Mouse (Mus musculus): Measurements from ENCODE around the gene Bbs4.
"Not testable (repeated sequence)": the region's sequence is repeated elsewhere in the genome, so short reads cannot be mapped to it uniquely, and the experiment has no call there.

The Bbs4 gene

GRCm38 (mm10) chr9:59353253-59353639 lies at the start of gene Bbs4:
Bbs4 (minus strand) TSS chr9:59353508.
- DNase-seq: peak; percentile 96

DNA sequence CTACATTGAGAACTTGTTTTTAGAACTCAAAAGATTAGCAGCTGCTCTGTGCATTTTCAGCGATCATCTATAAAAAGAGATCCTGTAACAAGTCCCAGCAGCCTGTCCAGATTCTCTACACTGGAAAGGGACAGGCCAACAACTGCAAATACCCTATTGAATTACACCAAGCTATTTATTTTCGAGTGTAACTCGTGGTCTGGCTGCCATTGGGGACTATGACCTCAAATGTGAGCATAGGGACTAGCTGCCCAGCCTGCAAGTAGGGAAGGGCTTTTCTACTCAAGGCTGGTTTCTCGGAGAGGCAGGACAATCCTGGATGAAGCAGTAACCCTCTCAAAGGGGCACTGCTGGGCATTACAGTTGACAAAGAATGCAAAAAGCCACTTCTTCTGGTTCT lies 35.8 kb upstream of the Bbs4 start:
- DNase-seq: no peak

DNA sequence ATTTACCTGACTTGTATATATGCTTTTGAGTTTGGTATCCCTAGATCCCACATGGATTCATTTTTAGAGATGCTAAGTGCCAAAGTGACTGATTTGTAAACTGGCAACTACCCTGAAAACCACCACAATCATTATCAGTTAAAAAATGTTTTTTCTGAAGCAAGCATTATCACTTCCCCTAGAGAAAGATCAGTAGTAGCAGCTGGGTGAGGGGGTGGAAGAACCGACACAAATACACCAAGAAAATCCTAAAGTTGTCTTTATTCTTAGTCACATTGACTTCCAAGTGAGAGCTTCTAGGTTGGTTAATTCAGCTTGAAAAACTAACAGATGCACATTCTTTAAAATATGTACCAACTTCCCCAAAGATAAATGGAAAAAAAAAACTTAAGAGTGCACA lies 35.0 kb upstream of the Bbs4 start:
- DNase-seq: no peak

GRCm38 (mm10) chr9:59387461-59387860 lies 34.2 kb upstream of the Bbs4 start:
- no peak for DNase-seq

DNA sequence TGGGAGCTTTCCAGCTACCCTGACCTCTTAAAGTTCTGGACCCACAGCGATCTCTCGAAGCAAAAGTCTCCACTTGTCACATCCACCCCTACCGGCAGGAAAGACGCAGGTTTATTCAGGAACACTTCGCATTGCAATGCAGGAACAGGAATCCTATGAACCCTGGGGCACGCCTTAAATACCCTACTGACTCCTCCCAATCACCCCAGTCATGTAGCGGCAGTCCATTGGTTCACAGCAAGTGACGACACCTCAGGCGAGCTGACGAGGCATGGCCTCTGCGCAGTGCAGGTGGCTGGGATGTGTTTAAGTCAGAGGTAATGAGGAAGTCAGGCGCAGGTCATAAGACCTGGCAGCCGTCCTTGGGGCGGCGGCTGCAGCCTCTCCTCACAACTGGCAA lies 22.3 kb upstream of the Bbs4 start:
- no peak for DNase-seq

DNA sequence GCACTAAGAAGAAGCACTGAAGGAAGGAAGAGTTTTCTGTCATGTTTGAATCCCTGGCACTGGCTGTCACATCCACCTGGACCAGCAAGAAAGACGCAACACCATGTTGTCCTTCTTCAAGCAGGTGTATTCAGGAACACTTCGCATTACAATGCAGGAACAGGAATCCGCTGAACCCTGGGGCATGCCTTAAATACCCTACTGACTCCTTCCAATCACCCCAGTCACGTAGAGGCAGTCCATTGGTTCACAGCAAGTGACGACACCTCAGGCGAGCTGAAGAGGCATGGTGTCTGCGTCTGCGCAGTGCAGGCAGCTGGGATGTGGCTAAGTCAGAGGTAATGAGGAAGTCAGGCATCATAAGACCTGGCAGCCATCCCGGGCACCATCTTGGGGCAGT lies 16.3 kb upstream of the Bbs4 start:
- no peak for DNase-seq

DNA sequence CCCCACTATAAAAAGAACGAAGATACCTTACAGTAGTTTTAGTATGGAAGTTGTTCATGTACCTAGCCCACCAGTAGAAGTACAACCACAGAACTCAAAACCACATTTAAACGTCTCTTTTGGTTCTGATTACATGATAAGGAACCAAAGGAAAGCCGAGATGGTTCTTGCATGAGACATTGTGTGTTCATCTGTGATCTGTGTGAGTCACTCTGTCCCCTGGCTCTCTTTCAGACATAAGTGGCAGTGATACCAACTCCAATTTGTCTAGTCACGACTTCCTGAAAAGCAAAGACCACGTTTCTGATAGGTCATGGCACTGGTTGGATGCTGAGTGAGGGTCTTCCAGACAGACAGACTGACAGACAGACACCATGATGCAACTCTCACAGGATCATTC lies 15.9 kb upstream of the Bbs4 start:
- no peak for DNase-seq

GRCm38 (mm10) chr9:59360487-59360886 lies 7.2 kb upstream of the Bbs4 start:
- not testable (repeated sequence) for DNase-seq

GRCm38 (mm10) chr9:59358041-59358440 lies 4.7 kb upstream of the Bbs4 start:
- DNase-seq: not testable (repeated sequence)

GRCm38 (mm10) chr9:59352586-59353252 lies 589 bp downstream of the Bbs4 start:
- no peak for DNase-seq

GRCm38 (mm10) chr9:59346176-59346575 lies 7.1 kb downstream of the Bbs4 start:
- no peak for DNase-seq

DNA sequence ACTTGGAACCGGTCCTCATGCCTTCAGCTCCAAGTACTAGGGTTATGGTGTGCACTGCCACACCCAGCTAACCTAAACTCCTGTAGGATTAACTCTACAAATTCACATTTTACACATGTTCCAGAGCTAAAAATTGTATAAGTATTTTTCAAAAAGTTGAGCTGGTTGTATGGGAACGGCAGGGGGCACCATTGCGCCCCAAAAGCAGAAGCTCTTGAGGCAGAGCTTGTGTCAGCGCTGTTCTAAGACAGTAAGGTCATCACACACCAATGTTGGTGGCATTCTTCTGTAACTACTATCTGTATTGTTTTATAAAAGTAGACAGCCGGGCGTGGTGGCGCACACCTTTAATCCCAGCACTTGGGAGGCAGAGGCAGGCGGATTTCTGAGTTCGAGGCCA lies 13.3 kb downstream of the Bbs4 start:
- peak; percentile 8 for DNase-seq

DNA sequence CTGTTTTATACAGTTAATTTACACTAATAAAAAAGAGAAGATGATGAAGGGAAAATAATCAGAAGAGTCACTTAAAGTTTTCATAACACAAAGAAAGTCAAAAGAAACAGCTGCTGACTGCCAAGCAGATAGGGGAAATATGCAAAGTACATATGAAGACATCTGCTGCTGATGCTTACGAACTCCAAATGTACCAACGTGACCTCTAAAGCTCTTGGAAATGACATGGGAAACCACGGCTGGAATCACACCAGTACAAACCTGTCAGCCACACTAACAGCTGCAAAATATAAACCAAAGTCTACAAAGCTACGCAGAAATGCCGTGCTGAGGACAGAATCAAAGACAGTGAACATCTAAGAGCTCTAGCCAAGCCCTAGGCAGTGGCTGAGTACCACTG lies 14.2 kb downstream of the Bbs4 start:
- DNase-seq: no peak

GRCm38 (mm10) chr9:59338411-59338810 lies 14.9 kb downstream of the Bbs4 start:
- no peak for DNase-seq

- DNase-seq: no peak
These were observed 15.4 kb downstream of the Bbs4 start for GRCm38 (mm10) chr9:59337889-59338288.

DNA sequence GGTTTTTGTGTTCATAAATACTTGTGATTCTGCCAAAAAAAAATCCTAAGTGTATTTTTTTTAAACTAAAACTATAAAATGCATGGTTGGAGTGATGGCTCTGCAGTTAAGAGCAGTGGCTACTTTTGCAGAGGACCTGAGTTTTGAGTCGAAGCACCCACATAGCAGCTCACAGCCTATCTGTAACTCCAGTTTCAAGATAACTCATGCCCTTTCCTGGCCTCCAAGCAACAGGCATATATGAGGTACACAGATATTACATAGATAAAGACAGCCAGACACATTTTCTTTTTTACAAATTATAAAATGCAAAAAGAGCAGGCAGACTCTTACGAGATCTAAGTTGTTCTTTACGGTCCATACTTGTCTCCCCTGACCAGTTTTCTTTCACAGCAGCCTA lies 16.8 kb downstream of the Bbs4 start:
- no peak for DNase-seq

DNA sequence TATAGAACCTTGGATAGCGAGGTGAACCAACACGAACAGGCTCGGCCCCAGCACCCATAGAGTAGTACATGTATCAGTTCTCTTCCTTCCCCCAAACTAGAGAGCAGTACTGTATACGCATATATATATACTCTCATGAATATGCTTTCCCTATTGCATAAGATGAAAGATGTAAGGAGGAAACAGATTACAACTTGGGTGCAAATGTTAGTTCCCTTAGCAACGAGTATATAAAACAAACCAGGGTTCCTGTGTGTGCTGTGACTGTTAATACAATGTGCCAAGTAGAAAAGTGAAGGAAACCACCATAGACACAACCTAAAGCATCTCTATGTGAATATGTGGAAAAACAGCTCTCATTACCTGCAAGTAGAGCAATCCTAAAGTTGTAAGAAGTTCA lies 23.3 kb downstream of the Bbs4 start:
- DNase-seq: no peak

GRCm38 (mm10) chr9:59324351-59324750 lies 29.0 kb downstream of the Bbs4 start:
- no peak for DNase-seq

DNA sequence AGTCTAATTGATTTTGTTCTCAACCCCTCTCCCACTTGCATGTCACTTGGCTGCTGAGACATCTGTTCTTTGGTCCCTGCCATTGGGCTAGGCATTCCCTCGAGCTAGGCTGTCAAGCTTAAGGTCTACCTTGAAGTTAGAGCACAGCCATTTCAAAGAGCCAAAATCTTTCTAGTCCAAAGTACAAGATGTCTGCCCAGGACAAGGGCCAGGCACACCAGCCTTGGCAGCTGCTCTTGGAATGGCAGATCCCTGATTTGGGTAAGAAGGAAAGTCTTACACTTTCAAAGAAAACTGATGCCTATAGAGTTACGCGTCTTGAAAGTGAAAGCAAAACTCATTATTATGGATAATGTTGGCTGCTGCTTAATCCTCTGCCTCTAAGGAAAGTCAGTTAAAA lies 37.1 kb downstream of the Bbs4 start:
- no peak for DNase-seq

- no peak for DNase-seq
These were observed 42.0 kb downstream of the Bbs4 start for GRCm38 (mm10) chr9:59311284-59311670.

DNA sequence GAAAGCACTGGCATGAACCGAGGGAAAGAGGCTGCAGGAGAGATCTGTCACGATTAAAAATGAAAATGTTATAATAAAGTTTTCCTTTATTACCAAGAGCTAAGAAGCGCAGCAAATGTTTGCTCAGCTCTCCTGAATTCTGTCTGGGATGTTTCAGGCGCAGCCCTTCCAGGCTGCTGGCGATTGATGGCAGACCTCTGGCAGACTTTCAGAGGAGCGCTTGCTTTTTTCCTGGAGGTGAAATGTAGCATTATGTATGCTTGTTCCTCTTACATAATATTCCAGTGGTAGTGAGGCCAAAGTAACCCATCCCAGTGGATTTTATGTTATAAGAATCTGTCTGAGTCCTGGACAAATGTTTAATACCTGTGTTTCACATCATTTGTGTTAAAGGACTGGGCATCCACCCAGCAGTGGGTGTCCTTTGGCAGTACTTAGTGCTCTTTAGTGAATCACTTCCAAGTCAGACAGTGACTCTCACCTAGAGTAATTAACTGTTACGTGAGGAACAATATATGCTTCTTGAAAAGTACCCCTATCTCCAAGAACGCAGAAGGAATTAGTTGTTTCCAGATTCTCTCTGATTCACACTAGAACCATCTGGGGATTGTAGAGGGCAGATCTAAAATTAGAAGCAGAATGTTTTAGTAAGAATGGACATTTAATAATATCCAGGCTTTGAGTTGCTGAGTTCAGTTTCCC lies 42.6 kb downstream of the Bbs4 start:
- no peak for DNase-seq

DNA sequence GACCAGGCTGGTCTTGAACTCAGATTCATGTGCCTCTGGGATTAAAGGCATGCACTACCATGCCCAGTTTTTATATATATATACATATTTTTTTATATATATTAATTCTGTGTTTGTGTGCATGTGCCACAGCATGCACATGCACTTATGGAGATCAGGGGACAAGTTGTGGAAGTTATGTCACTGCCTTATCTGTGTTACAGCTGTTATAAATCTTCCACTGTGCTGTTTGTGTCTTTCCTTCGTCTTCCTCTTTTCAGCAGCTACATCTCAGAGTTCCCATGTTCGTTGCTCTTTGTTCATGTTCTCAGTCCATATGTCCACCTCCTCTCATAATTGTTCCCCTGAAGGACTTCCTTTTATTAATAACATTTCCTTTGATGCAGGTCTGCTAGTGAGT lies 45.4 kb downstream of the Bbs4 start:
- DNase-seq: no peak

- no peak for DNase-seq
These were observed 56.9 kb downstream of the Bbs4 start for GRCm38 (mm10) chr9:59296419-59296818.

- no peak for DNase-seq
These were observed 60.8 kb downstream of the Bbs4 start for GRCm38 (mm10) chr9:59292493-59292875.
